Mouse (Mus musculus): ENCODE results near the gene Gfral. TPM values are rescaled to one million over a fixed set of nuclear protein-coding genes. Genes with fewer than 3 reads are reported as not detected.
"Not testable (repeated sequence)": the region's sequence is repeated elsewhere in the genome, so short reads cannot be mapped to it uniquely, and the experiment has no call there.

The Gfral gene
- total RNA-seq, 1 experiment from 2014 or later = not detected

DNA sequence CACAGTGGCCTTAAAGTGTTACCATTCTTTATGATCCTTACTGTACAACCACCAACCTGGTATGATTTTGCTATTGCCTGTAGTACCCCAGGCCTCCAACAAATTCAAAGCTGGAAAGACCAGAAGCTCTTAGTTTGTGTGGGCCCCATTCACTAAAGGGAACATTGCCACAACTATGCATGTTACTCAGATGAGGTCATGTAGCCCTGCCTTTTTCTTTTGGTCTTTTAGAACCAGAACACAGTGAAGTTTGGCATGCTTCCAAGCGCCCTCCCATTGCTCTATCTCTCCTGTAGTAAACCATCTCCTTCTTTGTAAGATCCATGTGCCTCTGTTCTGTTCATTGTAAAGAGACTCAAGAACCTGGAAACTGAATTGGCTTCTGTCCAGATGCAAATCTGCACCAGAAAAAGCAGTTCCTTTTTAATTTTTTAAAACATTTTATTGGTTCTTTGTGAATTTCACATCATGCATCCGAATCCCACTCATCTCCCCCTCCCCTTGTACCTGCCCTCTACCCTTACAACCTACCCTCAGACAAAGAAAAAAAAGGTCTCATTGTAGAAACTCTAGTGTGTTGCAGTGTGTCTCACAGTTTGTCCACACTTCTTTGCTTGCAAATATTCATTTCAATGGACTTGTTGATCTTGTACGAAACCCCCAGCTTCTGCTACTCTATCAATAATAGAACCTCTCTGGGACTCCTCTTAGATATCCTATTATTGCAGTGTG lies 74.9 kb downstream of the Gfral start:
- ATAC-seq (replicated peaks; ENCODE audit: insufficient number of reproducible peaks, low FRiP score, low TSS enrichment, poor library complexity, severe bottlenecking) = no peak

DNA sequence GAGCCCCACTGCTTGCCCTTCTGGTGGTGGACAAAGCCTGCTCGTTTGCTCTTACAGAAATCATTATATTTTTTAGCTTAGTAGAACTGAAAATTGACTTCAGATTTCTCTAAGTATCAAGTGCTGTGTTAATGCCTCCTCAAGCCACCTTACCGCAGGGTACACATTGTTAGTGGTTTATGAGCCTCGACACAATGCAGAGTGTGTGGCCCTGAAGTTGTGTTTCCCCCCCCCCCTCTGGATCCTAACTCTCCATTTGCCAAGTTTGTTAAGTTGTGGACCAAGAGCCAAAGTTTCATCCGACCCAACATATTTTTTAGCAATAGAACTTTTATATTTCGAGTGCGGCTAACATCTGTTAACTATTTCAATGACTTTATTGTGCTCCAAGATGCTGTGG lies 79.4 kb downstream of the Gfral start:
- no peak for ATAC-seq (replicated peaks; ENCODE audit: insufficient number of reproducible peaks, low FRiP score, low TSS enrichment, poor library complexity, severe bottlenecking)

DNA sequence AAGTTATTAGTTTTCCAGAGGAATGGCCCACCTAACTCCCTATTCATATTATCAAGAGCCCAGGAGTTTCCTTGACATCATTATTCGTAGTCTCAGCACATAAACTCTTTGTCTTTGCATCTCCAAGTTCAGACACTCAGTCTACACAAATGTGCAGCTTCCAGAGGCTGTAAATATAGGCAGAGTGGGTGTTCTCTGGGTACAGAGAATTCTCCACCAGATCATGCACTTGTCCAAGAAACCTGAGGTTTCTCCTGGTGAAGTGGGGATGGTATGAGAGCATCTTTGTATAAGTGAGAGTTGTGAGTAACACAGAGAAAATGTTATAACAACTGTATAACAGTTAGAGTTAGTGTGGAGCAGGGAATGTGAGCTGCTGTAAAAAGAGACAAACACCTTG lies 84.1 kb downstream of the Gfral start:
- ATAC-seq (replicated peaks; ENCODE audit: insufficient number of reproducible peaks, low FRiP score, low TSS enrichment, poor library complexity, severe bottlenecking) = no peak

DNA sequence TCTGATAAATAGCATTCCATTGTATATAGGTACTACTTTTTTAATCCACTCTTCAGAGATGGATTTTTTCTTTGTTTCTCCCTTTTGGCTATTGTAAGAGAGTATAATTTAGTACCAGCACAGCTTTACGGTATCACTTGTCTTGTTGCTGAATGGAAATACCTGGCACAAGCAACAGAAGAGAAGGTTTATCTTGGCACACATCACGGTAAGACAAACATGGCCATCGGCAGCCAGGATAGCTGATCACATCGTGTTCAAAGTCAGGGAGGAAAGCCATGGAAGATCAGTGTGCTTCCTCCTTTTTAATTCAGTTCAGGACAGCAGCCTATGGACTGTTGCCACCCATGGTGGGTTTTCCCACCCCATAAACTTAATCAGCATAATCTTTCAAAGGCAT lies 89.2 kb downstream of the Gfral start:
- no peak for ATAC-seq (replicated peaks; ENCODE audit: insufficient number of reproducible peaks, low FRiP score, low TSS enrichment, poor library complexity, severe bottlenecking)

DNA sequence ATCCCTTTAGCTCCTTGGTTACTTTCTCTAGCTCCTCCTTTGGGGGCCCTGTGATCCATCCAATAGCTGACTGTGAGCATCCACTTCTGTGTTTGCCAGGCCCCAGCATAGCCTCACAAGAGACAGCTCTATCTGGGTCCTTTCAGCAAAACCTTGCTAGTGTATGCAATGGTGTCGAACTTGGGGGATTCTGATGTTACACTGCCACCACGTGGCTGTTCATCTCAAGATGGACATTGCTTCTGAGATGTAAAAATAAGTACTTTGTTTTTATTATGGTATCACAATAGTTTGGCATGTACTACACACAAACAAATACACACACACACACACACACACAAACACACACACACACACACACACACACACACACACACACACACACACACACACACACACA lies 90.6 kb downstream of the Gfral start:
- not testable (repeated sequence) for ATAC-seq (replicated peaks; ENCODE audit: insufficient number of reproducible peaks, low FRiP score, low TSS enrichment, poor library complexity, severe bottlenecking)

Other genes starting within 250 kb of the Gfral start
- not detected in 3 replicates for gene Hmgcll1, start 198.8 kb downstream of the Gfral start, total RNA-seq (2017)
- gene Hcrtr2, start 110.2 kb upstream of the Gfral start, total RNA-seq (2017) = 0.11 to 0.87 TPM (median 0.48 TPM) in 3 replicates